Mouse (Mus musculus) forebrain, embryonic 14.5 days (tissue): ENCODE measurements at regions not wholly inside any gene's neighbourhood (a gene's known extent, or its start where the extent isn't known, plus 50 kb on each side); places are given as distances from the start of the nearest gene placed in this dataset.

Experiments
- ATAC-seq: fragments of 200-750 bp; cut with Nextera tagmentation; 2 replicates; pipeline ENCODE4 v1.8.0; 2017; ENCODE audit warnings: mild to moderate bottlenecking, moderate library complexity
- DNase-seq: peaks from one replicate; pipeline ENCODE4 v3.0.0-alpha.2; 2015; ENCODE audit warnings: low spot score
- H3K27ac ChIP-seq: fragments of 300-500 bp; sonication (generic); 2 replicates; pipeline ENCODE4 v1.5.1; 2014; ENCODE audit warnings: low read depth, mild to moderate bottlenecking, control low read depth, low read length, moderate library complexity
- H3K27me3 ChIP-seq: fragments of 300-500 bp; sonication (generic); replicated peaks from 2 replicates; pipeline ENCODE4 v1.6.1; 2014; ENCODE audit warnings: low read length, control low read depth, mixed read lengths; ENCODE audit not compliant: control insufficient read depth, insufficient read depth
- H3K36me3 ChIP-seq: fragments of 300-500 bp; sonication (generic); 2 replicates; pipeline ENCODE4 v1.6.1; 2014; ENCODE audit warnings: low read length, control low read depth; ENCODE audit not compliant: control insufficient read depth, insufficient read depth
- H3K4me1 ChIP-seq: fragments of 300-500 bp; sonication (generic); 2 replicates; pipeline ENCODE4 v1.6.1; 2014; ENCODE audit warnings: antibody characterized with exemption, low read length, control low read depth; ENCODE audit not compliant: control insufficient read depth, insufficient read depth
- H3K4me2 ChIP-seq: fragments of 300-500 bp; sonication (generic); 2 replicates; pipeline ENCODE4 v1.6.1; 2014; ENCODE audit warnings: mild to moderate bottlenecking, control low read depth, low read length
- H3K4me3 ChIP-seq: fragments of 300-500 bp; sonication (generic); 2 replicates; pipeline ENCODE4 v1.5.1; 2014; ENCODE audit warnings: low read depth, low read length, control low read depth
- H3K9ac ChIP-seq: fragments of 300-500 bp; sonication (generic); 2 replicates; pipeline ENCODE4 v1.6.1; 2014; ENCODE audit warnings: mild to moderate bottlenecking, low read length, control low read depth, moderate library complexity
- H3K9me3 ChIP-seq: fragments of 300-500 bp; sonication (generic); replicated peaks from 2 replicates; pipeline ENCODE4 v1.6.1; 2016; ENCODE audit warnings: low read length, control low read depth, mixed read lengths; ENCODE audit not compliant: control insufficient read depth
- WGBS: fragments of 180-500 bp; shearing (Covaris S2); extraction: QIAGEN DNeasy Blood & Tissue Kit; methylation state at CpG from one replicate; pipeline ENCODE4 v1.1.7; 2014; 5-methylcytosine and 5-hydroxymethylcytosine counted together

DNA sequence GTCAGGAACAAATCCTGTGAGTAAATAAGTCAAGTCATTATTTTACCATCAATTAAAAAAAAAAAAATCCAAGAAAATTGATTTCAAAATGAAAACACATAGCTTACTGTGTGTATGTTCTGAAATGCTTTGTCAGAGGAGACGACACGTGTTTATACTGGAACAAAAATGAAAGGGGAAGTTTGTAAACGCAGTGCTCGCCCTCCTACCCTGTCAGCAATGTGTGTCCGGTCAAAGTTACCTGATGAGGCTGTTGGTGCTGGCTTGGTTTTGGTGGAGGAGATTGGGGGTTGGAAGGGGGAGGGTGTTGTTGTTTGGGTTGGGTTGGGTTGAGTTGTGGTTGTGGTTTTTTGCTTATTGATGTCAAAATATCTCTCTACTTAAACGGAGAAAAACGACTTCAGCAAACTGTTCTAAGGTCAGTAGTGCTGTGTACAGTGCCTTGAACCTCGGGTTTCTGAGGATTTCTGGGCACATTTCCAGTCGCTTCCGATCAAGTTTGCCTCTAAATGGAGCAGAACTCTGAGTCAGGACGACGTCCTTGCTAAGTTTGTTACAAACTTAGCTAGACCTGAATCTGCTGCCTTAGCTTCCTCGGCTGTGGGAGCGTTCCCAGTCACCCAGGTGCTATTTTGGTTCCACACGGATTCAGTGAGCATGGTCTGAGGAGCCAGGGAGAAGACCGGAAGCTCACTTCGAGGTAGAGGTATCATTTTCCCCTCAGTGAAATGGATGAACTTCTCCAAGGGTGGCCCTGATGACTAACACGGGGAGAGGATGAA lies 111.6 kb upstream of the Frmd6 start:
- Histone ChIP-seq H3K9ac (no peak overlapping the region), H3K4me1 (no peaks in the 10 kb centered on the region), H3K4me3 (no peak overlapping the region), H3K4me2 (no peak overlapping the region), H3K9me3 (no peaks in the 10 kb centered on the region), H3K27me3 (no peaks in the 10 kb centered on the region), H3K36me3 (no peaks in the 10 kb centered on the region), H3K27ac (no peak overlapping the region)
- DNase-seq (no peak), ATAC-seq (no peak)
- 69% methylated on average over 18 of the region's 18 CpGs for WGBS

DNA sequence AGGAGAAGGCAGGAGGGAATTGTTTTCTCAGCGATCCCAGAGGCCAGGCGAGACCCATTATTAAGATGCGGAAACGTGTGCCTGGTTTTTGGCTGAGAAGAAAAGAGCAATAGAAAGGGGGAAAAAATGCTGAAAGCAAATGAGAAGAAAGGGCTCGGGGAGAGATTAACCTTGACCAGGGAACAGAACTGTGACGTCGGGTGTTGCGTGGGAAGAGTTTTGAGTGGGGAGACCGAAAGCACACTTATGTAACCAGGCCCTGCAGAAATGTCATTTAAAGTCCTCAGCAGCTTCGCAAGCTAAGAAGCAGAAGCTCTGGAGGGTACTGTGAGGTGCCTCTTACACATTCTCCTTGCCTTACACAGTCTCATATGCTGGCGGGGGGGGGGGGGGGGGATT lies 111.0 kb upstream of the Frmd6 start:
- no peak for DNase-seq
- Histone ChIP-seq H3K4me2 (no peak overlapping the region), H3K4me3 (no peak overlapping the region), H3K27ac (no peak overlapping the region), H3K9ac (no peak overlapping the region), H3K36me3 (no peaks in the 10 kb centered on the region), H3K9me3 (no peaks in the 10 kb centered on the region), H3K4me1 (no peaks in the 10 kb centered on the region), H3K27me3 (no peaks in the 10 kb centered on the region)
- no peak for ATAC-seq
- 29% methylated on average over 11 of the region's 11 CpGs for WGBS

DNA sequence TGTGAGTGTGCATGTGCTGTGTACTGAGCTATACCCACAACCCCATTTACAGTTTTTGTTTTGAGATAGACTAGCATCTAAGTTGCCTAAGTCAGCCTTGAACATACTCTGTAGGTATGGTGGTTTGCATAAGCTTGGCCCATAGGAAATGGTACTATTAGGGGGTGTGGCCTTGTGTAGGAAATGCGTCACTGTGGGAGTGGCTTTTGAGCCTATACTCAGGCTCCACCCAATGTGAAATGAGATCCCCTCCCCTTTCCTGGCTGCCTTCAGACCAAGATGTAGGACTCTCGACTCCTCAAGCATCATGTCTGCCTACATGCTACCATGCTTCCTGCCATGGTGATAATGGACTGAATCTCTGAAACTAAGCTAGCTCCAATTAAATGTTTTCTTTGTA lies 109.5 kb upstream of the Frmd6 start:
- 89% methylated on average over 2 of the region's 2 CpGs for WGBS
- H3K9ac ChIP-seq, result no peak overlapping the region
- no peaks in the 10 kb centered on the region for H3K36me3 ChIP-seq
- no peaks in the 10 kb centered on the region for H3K4me1 ChIP-seq
- no peak overlapping the region for H3K27ac ChIP-seq
- H3K4me2 ChIP-seq, result no peak overlapping the region
- H3K27me3 ChIP-seq, result no peaks in the 10 kb centered on the region
- DNase-seq (no peak), ATAC-seq (no peak)
- no peak overlapping the region for H3K4me3 ChIP-seq
- no peaks in the 10 kb centered on the region for H3K9me3 ChIP-seq

DNA sequence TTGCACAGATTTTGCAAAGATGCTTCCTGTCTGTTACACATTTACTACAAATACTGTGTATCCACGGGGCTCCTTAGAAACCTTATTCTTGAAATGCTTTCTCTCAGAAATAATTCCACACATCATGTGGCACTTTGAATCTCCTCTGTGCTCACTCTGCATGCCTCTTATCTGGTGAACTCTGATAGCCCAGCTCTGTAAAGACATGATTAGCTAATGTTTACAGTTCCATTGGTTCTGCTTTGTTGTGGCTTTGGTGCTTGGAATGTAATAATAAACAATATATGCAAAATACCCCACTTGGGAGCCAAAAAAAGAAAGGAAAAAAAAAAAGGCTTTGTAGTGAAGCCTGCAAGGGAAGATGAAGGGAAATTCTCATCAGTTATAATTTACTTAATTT lies 106.7 kb upstream of the Frmd6 start:
- Histone ChIP-seq H3K9me3 (no peaks in the 10 kb centered on the region), H3K4me3 (no peak overlapping the region), H3K4me1 (no peaks in the 10 kb centered on the region), H3K9ac (no peak overlapping the region), H3K27me3 (no peaks in the 10 kb centered on the region), H3K4me2 (no peak overlapping the region), H3K36me3 (no peaks in the 10 kb centered on the region), H3K27ac (no peak overlapping the region)
- ATAC-seq, result no peak
- WGBS, result 34% methylated on average over 1 of the region's 1 CpGs
- DNase-seq, result no peak

DNA sequence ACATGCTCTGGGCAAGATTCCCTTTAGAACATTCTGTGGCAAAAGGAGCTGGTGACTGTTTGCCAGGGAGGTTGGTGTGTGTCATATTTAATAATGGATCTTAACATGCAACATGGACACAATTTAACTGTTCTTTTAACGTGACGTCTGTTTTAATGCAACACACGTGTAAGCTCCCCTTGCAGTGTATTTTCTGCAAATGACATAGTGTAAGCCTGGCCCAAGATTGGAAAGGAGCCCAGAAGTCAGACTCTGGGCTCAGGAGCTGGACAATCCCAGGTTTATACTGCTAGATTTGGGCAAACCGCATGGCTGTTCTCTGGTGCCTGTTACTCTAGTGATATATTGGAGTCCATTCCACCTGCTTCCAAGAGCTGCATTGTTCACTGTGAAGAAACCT lies 106.1 kb upstream of the Frmd6 start:
- no peak overlapping the region for H3K4me3 ChIP-seq
- H3K4me1 ChIP-seq, result no peaks in the 10 kb centered on the region
- 88% methylated on average over 4 of the region's 4 CpGs for WGBS
- no peak overlapping the region for H3K9ac ChIP-seq
- ATAC-seq (no peak), DNase-seq (no peak)
- H3K36me3 ChIP-seq, result no peaks in the 10 kb centered on the region
- H3K9me3 ChIP-seq, result no peaks in the 10 kb centered on the region
- H3K4me2 ChIP-seq, result no peak overlapping the region
- no peaks in the 10 kb centered on the region for H3K27me3 ChIP-seq
- no peak overlapping the region for H3K27ac ChIP-seq

DNA sequence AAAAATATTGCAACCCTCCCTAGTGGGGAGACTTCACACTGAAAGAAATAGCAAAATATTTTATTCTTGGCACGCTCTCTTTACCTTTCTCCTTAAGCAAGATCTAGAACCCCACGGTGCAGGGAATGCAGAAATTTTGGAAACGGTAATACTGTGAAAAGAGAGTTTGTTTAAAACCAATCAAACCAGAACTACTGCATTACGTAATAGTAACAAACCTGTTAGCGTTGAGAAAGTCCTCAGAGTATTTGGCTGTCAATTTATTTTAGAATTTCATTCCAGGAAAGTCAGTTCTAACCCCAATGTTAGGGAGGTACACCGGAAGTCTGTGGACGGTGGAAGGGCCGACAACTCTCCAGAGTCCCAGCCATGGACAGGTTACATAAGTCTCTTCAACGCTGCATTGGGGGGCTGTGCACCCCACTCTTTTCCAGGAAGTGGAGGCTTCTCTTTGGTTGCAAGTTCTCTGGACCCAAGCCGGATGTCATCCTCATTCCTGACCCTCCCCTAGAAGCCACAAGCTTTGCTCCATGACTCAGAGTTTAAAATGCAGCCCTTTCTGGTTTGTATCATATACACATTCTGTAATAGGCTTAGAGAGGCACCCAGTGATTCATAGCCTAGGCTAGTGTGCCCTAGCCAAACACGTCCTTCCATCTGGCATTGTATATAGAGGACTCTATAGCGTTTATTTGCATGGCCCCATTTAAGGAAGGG lies 105.0 kb upstream of the Frmd6 start:
- H3K36me3 ChIP-seq, result no peaks in the 10 kb centered on the region
- no peak overlapping the region for H3K4me2 ChIP-seq
- no peak overlapping the region for H3K4me3 ChIP-seq
- H3K9ac ChIP-seq, result no peak overlapping the region
- no peaks in the 10 kb centered on the region for H3K9me3 ChIP-seq
- WGBS, result 88% methylated on average over 12 of the region's 12 CpGs
- ATAC-seq (no peak), DNase-seq (no peak)
- no peaks in the 10 kb centered on the region for H3K4me1 ChIP-seq
- H3K27me3 ChIP-seq, result no peaks in the 10 kb centered on the region
- H3K27ac ChIP-seq, result no peak overlapping the region

DNA sequence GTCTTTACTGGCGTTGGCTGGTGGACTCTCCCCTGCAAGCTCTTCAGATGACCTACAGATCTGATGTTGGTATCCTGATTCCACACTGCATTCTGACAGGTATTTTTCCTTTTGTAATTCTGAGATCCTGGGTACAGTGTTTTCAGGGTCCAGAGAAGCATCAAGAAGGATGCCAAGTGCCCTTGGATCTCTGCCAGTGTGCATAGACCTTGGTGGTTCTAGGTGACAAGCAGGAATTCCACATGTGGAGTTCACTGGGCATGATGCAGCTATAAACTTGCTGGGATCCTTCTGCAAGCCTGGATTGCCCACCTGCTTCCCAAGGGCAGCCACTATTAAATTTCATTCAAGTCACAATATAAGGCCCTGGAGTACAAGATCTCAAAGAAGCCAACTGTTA lies 100.0 kb upstream of the Frmd6 start:
- 100% methylated on average over 1 of the region's 1 CpGs for WGBS
- H3K36me3 ChIP-seq, result no peaks in the 10 kb centered on the region
- ATAC-seq (no peak), DNase-seq (no peak)
- no peak overlapping the region for H3K4me3 ChIP-seq
- H3K9me3 ChIP-seq, result no peaks in the 10 kb centered on the region
- no peaks in the 10 kb centered on the region for H3K4me1 ChIP-seq
- H3K9ac ChIP-seq, result no peak overlapping the region
- H3K27ac ChIP-seq, result no peak overlapping the region
- H3K27me3 ChIP-seq, result no peaks in the 10 kb centered on the region
- H3K4me2 ChIP-seq, result no peak overlapping the region

DNA sequence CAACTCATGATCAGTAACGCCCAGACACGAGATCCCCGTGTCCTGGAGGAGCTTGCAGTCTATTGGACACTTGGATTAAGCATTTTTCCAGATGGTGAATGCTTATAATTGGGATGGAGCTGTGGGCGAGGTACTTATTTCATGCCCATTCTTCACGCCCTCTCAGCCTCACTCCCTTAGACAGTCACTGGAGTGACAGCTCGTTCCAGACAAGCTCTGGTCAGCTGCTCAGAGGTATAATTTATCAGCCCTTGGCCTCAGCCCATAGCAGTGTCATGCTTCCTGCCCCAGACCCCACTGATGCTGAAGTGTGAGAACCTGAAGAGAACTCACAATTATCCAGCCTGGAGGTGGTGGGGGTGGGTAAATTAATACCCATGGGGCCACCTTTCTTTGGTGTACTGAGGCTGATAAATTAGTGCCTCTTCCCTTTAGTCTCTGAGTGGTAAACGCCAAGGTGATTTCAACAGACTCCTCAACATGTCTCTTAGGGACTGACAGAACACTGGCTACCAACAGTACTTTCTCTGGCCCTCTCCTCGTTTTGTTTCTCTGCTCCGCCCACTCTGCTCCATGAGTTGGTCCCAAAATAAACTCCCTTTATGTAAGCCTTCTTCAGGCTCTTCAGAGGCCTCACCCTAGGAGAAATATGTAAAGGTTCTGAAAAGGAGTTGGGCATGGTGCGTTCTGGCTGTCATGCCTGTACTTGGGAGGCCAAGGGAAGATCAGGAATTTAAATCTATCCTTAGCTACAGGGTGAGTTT lies 97.6 kb upstream of the Frmd6 start:
- H3K4me2 ChIP-seq, result no peak overlapping the region
- no peaks in the 10 kb centered on the region for H3K4me1 ChIP-seq
- H3K36me3 ChIP-seq, result no peaks in the 10 kb centered on the region
- H3K27ac ChIP-seq, result no peak overlapping the region
- DNase-seq, result no peak
- H3K4me3 ChIP-seq, result no peak overlapping the region
- ATAC-seq, result no peak
- WGBS, result 84% methylated on average over 10 of the region's 10 CpGs
- H3K9ac ChIP-seq, result no peak overlapping the region
- H3K9me3 ChIP-seq, result no peaks in the 10 kb centered on the region
- no peaks in the 10 kb centered on the region for H3K27me3 ChIP-seq

DNA sequence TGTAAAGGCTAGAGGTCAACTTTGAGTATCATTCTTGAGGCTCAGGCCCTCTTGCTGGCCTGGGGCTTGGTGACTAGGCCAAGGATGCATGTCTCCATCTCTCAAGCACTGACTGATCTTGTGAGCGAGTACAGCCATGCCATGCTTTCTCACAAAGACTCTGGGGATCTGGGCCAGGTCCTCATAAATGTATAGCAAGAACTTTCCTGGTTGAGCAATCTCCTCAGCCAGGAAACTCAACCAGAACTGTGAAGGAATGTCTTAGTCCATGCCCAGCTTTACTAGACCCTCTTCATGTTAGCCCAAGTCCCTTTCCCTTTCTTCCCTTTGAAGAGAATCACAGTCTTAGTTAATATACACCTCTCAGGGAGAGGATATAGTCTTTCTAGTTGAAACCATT lies 96.9 kb upstream of the Frmd6 start:
- DNase-seq, result no peak
- no peak overlapping the region for H3K4me3 ChIP-seq

More for the DNA sequence above, 96.9 kb upstream of the Frmd6 start:
- WGBS, result 93% methylated on average over 1 of the region's 1 CpGs
- Histone ChIP-seq H3K9ac (no peak overlapping the region), H3K4me1 (no peaks in the 10 kb centered on the region), H3K9me3 (no peaks in the 10 kb centered on the region), H3K36me3 (no peaks in the 10 kb centered on the region), H3K27ac (no peak overlapping the region), H3K4me2 (no peak overlapping the region), H3K27me3 (no peaks in the 10 kb centered on the region)
- ATAC-seq, result no peak
